Mouse (Mus musculus) kidney, embryonic 14.5 days (tissue): ENCODE results near the gene Gm14399. TPM values are rescaled to one million over a fixed set of nuclear protein-coding genes. Genes with fewer than 3 reads are reported as not detected.
"Not testable (repeated sequence)": the region's sequence is repeated elsewhere in the genome, so short reads cannot be mapped to it uniquely, and the experiment has no call there.

Source experiments
- ATAC-seq: fragments of 200-750 bp; cut with Nextera tagmentation; 2 replicates; pipeline ENCODE4 v1.8.0; 2017; ENCODE audit warnings: moderate number of reproducible peaks, mild to moderate bottlenecking, moderate TSS enrichment, moderate library complexity; ENCODE audit not compliant: low FRiP score, low TSS enrichment
- H3K27ac ChIP-seq: fragments of 300-500 bp; sonication (generic); 2 replicates; pipeline ENCODE4 v1.5.1; 2014; ENCODE audit warnings: low read depth, mild to moderate bottlenecking, low read length, moderate library complexity, mixed read lengths
- H3K27me3 ChIP-seq: fragments of 300-500 bp; sonication (generic); 2 replicates; pipeline ENCODE4 v1.6.1; 2014; ENCODE audit warnings: mild to moderate bottlenecking, low read length; ENCODE audit not compliant: control insufficient read depth, insufficient read depth
- H3K36me3 ChIP-seq: fragments of 300-500 bp; sonication (generic); 2 replicates; pipeline ENCODE4 v1.6.1; 2014; ENCODE audit warnings: low read length, mixed read lengths; ENCODE audit not compliant: control insufficient read depth, insufficient read depth
- H3K4me1 ChIP-seq: fragments of 300-500 bp; sonication (generic); 2 replicates; pipeline ENCODE4 v1.6.1; 2014; ENCODE audit warnings: low read length, mixed read lengths; ENCODE audit not compliant: control insufficient read depth, insufficient read depth
- H3K4me2 ChIP-seq: fragments of 300-500 bp; sonication (generic); replicated peaks from 2 replicates; pipeline ENCODE4 v1.6.1; 2014; ENCODE audit warnings: low read depth, mild to moderate bottlenecking, low read length
- H3K4me3 ChIP-seq: fragments of 300-500 bp; sonication (generic); 2 replicates; pipeline ENCODE4 v1.5.1; 2014; ENCODE audit warnings: mild to moderate bottlenecking, low read length
- H3K9ac ChIP-seq: fragments of 300-500 bp; sonication (generic); 2 replicates; pipeline ENCODE4 v1.6.1; 2014; ENCODE audit warnings: low read depth, mild to moderate bottlenecking, low read length, moderate library complexity
- H3K9me3 ChIP-seq: fragments of 300-500 bp; sonication (generic); 2 replicates; pipeline ENCODE4 v1.6.1; 2016; ENCODE audit warnings: low read length; ENCODE audit not compliant: control insufficient read depth
- WGBS: fragments of 180-500 bp; shearing (Covaris S2); extraction: QIAGEN DNeasy Blood & Tissue Kit; methylation state at CpG from one replicate; pipeline ENCODE4 v1.1.7; 2014; 5-methylcytosine and 5-hydroxymethylcytosine counted together
- polyA plus RNA-seq: library from polyadenylated mRNA; unstranded; fragments of >200 nt; fragmentation: Nextera tagmentation; extraction: Ambion mirVana; gene quantifications from 2 replicates; pipeline ENCODE4 v1.2.1, GENCODE M21; 2014

Gm14399 gene
- polyA plus RNA-seq, 1 experiment from 2014 or later = 7.5 TPM

DNA sequence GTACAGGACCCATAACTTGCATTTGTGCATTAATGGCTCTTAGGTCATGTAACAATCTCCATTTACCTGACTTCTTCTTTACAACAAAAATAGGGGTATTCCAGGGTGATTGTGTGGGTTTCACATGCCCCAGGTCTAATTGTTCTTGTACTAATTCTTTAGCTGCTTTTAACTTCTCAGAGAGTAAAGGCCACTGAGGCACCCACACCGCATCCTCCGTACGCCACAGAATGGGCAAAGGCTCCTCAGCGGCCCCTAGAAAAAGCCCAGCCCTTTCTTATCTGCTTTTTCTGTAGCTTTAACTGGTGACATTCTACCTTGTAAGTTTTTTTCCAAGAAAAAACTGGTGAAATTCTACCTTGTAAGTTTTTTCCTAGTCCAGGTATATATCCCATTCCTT, 19.6 kb upstream of the Gm14399 start:
- H3K9ac ChIP-seq, H3K4me1 ChIP-seq, H3K36me3 ChIP-seq, H3K4me2 ChIP-seq, H3K27me3 ChIP-seq, H3K27ac ChIP-seq, H3K4me3 ChIP-seq, H3K9me3 ChIP-seq, ATAC-seq: not testable (repeated sequence)
- 90% methylated on average over 4 of the region's 4 CpGs for WGBS

- Histone ChIP-seq H3K9ac (no peak overlapping the region), H3K4me3 (no peak overlapping the region), H3K9me3 (0 out of 2 replicates have a peak, but pooled peaks cover 4% of the 10 kb centered on the region), H3K36me3 (no peaks in the 10 kb centered on the region), H3K27ac (no peak overlapping the region), H3K4me2 (no peak overlapping the region), H3K27me3 (no peaks in the 10 kb centered on the region), H3K4me1 (no peaks in the 10 kb centered on the region)
- 86% methylated on average over 3 of the region's 3 CpGs for WGBS
- no peak for ATAC-seq
These were observed 16.8 kb upstream of the Gm14399 start for GRCm38 (mm10) chr2:175158642-175159041.

DNA sequence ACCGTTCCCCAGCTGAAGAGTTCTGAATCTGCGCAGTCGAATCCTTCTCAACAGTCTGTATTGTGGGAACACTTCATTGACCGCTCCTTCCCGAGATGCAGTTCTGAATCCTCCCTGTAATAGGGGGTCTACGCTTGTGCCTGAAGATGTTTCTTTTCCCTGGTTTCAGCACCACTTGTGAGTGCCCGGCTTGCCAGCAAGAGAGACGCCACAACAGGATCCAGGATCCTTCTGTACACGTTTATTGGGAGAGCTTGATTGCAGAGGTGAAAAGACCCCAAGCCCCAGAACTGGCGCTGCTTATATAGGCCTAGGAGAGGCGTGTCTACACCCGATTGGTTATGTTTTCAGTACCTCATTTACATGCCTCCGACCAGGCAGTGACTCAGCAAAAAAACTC, 14.9 kb upstream of the Gm14399 start:
- WGBS = 96% methylated on average over 13 of the region's 13 CpGs
- 0 out of 2 replicates have a peak, but pooled peaks cover 4% of the 10 kb centered on the region for H3K9me3 ChIP-seq
- H3K27me3 ChIP-seq = no peaks in the 10 kb centered on the region
- no peak overlapping the region for H3K27ac ChIP-seq
- no peak overlapping the region for H3K4me2 ChIP-seq
- no peaks in the 10 kb centered on the region for H3K36me3 ChIP-seq
- no peak overlapping the region for H3K9ac ChIP-seq
- ATAC-seq = no peak
- no peaks in the 10 kb centered on the region for H3K4me1 ChIP-seq
- H3K4me3 ChIP-seq = no peak overlapping the region

DNA sequence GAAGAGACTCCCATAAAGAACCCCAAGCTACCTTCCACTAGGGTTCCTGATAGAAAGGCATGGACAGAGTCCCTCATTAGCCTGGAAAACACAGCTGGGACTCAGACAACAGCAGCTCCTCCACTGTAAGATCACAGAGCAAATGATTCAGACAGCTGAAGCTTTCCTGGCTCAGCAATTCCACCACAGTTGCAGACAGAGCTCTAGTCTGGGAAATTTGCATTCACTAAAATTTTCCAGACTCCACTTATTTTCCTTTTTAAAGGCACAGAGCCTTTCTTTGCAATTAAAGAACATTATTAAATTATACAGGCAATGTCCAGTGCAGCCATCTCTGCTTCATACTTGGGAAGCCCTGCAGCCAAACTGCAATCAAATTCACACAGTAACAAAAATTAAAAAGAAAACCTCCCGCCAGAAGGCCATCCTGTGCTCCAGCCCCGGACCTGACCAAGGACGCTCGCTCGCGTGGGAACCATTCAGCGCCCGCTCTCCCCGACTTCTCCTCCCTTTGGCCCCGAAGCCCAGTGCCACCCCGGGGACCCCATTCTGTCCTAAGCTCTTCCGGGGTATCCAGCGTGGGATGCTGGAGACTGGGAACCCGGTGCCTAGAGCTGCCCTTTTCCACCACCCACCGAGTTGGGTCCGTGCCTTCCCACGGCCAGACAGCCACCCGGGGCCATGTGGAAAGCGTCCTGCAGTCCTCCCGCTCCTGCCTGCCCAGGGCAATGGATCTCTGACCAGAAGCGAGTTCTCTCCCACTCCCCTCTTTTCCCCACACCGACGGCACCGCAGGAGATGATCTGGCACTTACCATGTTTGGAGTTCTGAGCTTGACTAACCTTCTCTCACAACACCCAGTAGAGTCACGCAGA, 457 bp downstream of the Gm14399 start:
- not testable (repeated sequence) for H3K4me1 ChIP-seq, H3K27ac ChIP-seq, H3K9ac ChIP-seq, H3K9me3 ChIP-seq, H3K36me3 ChIP-seq, ATAC-seq, H3K27me3 ChIP-seq
- peak overlapping the region; percentile 41 for H3K4me3 ChIP-seq
- WGBS = 9% methylated on average over 22 of the region's 25 CpGs
- peak overlapping the region; percentile 31 for H3K4me2 ChIP-seq

DNA sequence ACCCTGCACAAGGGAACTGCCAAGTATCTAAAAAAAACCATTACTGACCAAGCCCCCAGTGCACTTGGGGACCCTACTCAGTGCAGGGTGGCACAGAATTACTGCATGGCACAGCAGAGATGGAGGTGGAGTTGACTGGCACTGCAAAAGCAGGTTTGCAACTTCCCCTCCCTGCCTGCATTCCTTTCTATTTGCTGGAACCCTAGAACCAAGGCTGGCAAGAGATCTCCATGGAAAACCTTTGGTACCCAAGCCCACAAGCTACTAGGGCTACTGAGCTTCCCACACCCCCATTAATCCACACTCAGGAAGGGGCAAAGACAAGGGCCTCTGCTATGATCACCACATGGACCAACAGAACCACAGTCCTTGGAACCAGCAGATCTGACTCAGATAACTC, 1.2 kb downstream of the Gm14399 start:
- H3K9me3 ChIP-seq, H3K4me3 ChIP-seq, H3K9ac ChIP-seq, H3K4me2 ChIP-seq, H3K4me1 ChIP-seq, H3K27ac ChIP-seq, ATAC-seq, H3K36me3 ChIP-seq, H3K27me3 ChIP-seq: not testable (repeated sequence)

Other genes starting within 250 kb of the Gm14399 start
- not detected in 2 replicates for gene Gm14444, start 131.8 kb downstream of the Gm14399 start, polyA plus RNA-seq
- gene Gm14393, start 74.2 kb downstream of the Gm14399 start, polyA plus RNA-seq = 1.1 TPM in 1 of 2 replicates, not detected in the other
- 1.2 and 1.3 TPM in 2 replicates for gene Gm14443, start 33.9 kb upstream of the Gm14399 start, polyA plus RNA-seq
- gene Gm14391, start 64.9 kb upstream of the Gm14399 start, polyA plus RNA-seq = 5.3 and 6.4 TPM in 2 replicates
- gene Gm14440, start 133.1 kb upstream of the Gm14399 start, polyA plus RNA-seq = 6.1 TPM in 1 of 2 replicates, not detected in the other
- 21.7 and 26.1 TPM in 2 replicates for gene Gm4631, start 196.2 kb upstream of the Gm14399 start, polyA plus RNA-seq
- 4.8 and 5.7 TPM in 2 replicates for gene Zfp968, start 230.4 kb upstream of the Gm14399 start, polyA plus RNA-seq